Mouse (Mus musculus) megakaryocyte, embryonic 14.5 days (primary cell): ENCODE measurements around the gene H2-Q4.

Experiments
- FLI1 ChIP-seq: IDR thresholded peaks from 2 replicates; pipeline ENCODE4 v1.6.1; 2012; ENCODE audit warnings: low read length, inconsistent platforms, mixed read lengths
- GATA1 ChIP-seq: IDR thresholded peaks from 3 replicates; pipeline ENCODE4 v1.6.1; 2012; ENCODE audit warnings: mixed read lengths, low read length, inconsistent platforms, borderline replicate concordance

- TF ChIP-seq GATA1 (no peak), FLI1 (no peak)
Measured at GRCm38 (mm10) chr17:35379729-35380451, 473 bp downstream of the H2-Q4 start.
